Mouse (Mus musculus): ENCODE results near the gene Sec24a.

The Sec24a gene

DNA sequence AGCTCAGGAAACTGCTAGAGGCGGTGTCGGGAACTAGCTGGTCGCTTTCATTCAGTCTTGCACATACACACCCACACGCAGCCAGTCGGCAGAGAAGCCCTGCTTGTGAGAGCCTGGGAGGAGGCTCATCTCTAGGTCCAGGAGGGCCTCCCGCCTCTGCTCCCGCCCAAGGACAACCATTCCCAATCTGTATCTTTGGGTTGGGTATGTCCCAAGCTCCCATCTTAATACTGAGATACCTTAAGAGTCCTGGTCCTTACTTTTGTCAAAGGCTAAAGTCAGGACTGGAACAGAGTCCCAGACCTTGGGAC lies 113.6 kb downstream of the Sec24a start:
- DNase-seq (ENCODE audit: low spot score in 2 of 2) = no peak

DNA sequence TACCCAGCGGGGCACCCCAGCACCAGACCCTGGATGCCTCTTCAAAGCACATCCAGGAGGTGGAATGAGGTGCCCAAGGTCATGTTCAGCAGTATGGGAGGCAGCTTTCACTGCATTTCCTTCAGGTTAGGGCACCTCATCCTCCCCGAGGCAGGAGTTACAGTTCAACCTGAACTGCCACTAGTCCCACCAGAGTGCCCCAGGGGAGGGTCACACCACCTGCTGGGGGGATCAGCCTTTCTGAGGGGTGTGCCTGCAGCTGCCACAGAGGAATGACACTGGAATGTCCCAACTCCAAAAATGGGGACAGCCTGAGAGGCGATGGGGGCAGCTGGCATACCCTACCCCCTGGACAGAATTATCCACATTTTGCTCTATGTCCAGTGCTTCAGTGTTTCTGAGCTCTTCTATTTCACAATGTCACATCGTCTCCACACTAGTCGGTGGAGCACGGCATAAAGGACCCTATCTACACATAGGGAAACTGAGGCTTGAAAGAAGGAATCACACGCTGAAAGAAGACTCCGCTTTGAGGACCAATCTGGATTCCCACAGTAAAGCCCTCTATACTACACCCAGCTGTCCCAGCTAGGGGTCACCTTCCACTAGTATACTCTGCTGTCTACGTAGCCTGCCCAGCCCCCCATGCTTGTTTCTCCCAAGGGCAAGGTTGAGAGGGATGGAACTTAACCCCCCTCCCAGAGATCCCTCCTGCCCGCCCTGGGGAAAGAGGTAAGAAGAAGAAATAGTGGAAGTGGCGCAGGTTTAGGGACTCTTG lies 114.1 kb downstream of the Sec24a start:
- DNase-seq (ENCODE audit: low spot score in 2 of 2) = no peak

- DNase-seq (ENCODE audit: low spot score in 2 of 2) = no peak
Observed at GRCm38 (mm10) chr11:51648566-51648965, 114.9 kb downstream of the Sec24a start.

DNA sequence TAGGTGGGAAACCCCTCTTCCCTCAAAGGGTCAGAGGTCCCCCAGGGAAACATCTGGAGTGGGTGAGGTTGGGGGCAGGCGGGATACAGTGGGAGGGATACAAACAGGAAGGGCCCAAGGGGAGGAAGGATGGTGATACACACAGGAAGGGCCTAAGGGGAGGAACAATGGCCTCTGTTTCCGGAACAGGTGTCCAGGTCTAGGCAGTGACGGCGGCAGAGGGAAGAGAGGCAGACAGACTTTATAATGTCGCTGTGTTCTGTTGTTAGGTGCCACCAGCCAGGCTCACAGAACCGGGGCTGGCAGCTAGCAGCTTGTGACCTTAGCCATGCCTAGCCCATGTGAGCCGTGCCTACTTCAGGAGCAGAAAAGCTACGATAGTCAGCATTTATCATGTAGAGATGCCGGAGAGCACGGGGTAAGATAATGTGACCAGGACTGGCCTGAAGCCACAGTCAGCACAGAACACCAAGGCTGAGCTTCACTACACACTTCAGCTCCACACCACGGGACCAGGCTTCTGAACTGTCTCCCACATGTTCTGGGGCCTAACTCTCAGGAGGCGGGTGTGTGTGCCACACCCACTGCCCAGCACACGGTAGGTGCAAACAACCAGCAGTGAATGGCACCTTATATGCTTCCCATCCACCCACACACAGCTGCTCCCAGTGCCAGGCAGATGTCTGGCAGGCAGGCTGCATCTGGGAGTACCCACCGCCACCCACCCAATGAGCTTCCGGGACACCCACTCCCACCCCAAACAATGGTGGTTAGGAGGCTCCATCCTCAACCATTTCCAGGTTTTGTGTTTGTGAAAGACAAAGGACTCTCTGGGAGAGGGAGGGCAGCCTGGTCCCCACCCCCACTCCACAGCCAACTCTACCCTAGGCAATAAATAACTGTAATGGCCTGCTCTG lies 116.4 kb downstream of the Sec24a start:
- DNase-seq (ENCODE audit: low spot score in 2 of 2) = no peak

DNA sequence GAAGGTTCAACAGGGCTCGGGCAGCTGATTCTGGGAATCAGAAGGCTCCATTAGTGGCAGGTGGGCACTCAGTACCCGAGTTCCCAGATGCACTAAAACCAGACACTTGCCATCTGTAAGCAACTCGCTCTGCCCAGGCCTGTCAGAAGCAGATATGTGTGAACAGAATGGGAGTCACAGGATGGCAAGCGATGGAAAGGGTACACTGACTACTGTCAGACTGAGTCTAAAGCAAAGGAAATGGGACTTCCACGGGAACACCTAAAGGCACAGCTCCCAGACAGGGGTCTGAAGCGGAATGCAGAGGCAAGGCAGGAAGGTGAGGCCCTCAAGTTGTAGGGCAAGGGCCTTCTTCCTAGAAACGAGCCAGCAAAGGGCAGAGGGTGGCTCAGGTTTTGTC lies 117.2 kb downstream of the Sec24a start:
- DNase-seq (ENCODE audit: low spot score in 2 of 2) = no peak

- DNase-seq (ENCODE audit: low spot score in 2 of 2) = no peak
Observed at GRCm38 (mm10) chr11:51645293-51645692, 118.1 kb downstream of the Sec24a start.

DNA sequence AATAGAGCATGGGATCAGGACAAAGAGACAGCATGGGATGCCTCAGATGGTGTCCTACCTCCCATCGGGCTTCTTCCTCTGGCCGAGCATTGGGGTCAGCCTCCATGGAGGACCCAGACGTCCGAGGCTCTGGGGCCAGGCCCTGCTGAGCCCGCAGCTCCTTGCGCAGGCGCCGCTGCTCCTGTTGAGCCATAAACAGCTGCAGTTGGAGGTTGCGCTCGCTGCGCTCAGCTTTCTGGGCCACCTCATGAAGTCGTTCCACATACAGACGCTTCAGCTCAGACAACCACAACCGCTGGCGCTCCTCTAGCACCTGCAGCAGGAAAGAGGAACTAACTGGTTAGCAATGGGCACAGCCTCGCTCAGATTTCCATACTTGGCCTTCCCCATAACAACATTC lies 119.2 kb downstream of the Sec24a start:
- DNase-seq (ENCODE audit: low spot score in 2 of 2) = no peak

GRCm38 (mm10) chr11:51643761-51644160 lies 119.7 kb downstream of the Sec24a start:
- peak in 1 of 2 experiments; percentile 41 for DNase-seq (ENCODE audit: low spot score in 2 of 2)

DNA sequence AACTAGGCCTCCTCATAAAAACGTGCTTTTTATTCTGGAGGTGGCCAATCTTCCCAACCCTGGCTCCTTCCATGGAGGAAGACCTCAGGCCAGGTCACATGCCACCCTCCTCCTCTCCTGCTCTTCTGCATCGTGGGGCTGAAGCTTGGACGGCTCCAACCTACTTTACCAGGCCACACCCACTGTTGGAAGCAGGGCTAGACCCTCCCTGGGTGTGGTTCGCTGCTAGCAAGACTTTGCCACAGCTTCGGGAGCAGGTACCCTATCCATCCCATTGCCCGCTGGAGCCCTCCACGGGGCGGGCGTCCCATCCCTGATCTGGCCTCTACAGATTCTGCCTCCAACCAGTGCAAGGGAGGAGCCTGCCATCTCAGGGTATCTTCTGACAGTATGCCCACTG lies 120.2 kb downstream of the Sec24a start:
- no peak for DNase-seq (ENCODE audit: low spot score in 2 of 2)
